Mouse (Mus musculus) CH12.LX (cell line): Measurements from ENCODE around the gene G430095P16Rik. TPM values are rescaled to one million over a fixed set of nuclear protein-coding genes. Genes with fewer than 3 reads are reported as not detected.
A peak's percentile ranks its signal among the peaks of the same experiment; 100 is the strongest.

ENCODE experiments used
- DNase-seq: peaks from one replicate; pipeline ENCODE4 v3.0.0-alpha.2; 2013; ENCODE audit errors: extremely low read depth
- H3K27ac ChIP-seq: 2 replicates; pipeline ENCODE4 v1.5.1; 2012; ENCODE audit warnings: low read depth, mild to moderate bottlenecking, control low read depth, moderate library complexity; ENCODE audit not compliant: insufficient read depth
- H3K27me3 ChIP-seq: replicated peaks from 2 replicates; pipeline ENCODE3; 2012; ENCODE audit warnings: inconsistent platforms
- H3K36me3 ChIP-seq, 2 experiments: replicated peaks in 1 of 2; 2 replicates each; pipeline versions ENCODE3 to v1.6.1; 2012; ENCODE audit warnings: inconsistent platforms in 1 of 2, low read length in 1 of 2, mild to moderate bottlenecking in 1 of 2, mixed read lengths in 1 of 2, moderate library complexity in 1 of 2; ENCODE audit not compliant: control insufficient read depth in 1 of 2, insufficient read depth in 1 of 2
- H3K4me1 ChIP-seq, 2 experiments: 2 replicates each; pipeline ENCODE4 v1.6.1; 2012; ENCODE audit warnings: inconsistent platforms in 1 of 2, moderate library complexity in 1 of 2; ENCODE audit not compliant: insufficient read depth in 2 of 2, control insufficient read depth in 1 of 2
- H3K4me2 ChIP-seq: 2 replicates; pipeline ENCODE4 v1.6.1; 2012; ENCODE audit warnings: low read depth, mild to moderate bottlenecking, control low read depth; ENCODE audit not compliant: poor library complexity, insufficient read depth, severe bottlenecking
- H3K4me3 ChIP-seq, 3 experiments: fragments of 150-350 bp in 1 of 3; sonication (generic) in 1 of 3; replicated peaks in 1 of 3; 2 replicates each; pipeline versions ENCODE3 to v1.5.1; 2011 to 2012; ENCODE audit warnings: low read depth in 2 of 3, low read length in 2 of 3, mild to moderate bottlenecking in 2 of 3, moderate library complexity in 2 of 3, control low read depth in 1 of 3, improper control_type of control experiment in 1 of 3, inconsistent platforms in 1 of 3, mixed read lengths in 1 of 3; ENCODE audit not compliant: poor library complexity in 1 of 3
- H3K79me2 ChIP-seq: replicated peaks from 2 replicates; pipeline ENCODE4 v1.6.1; 2012; ENCODE audit warnings: mild to moderate bottlenecking, moderate library complexity; ENCODE audit not compliant: control insufficient read depth, poor library complexity, insufficient read depth, severe bottlenecking; ENCODE audit errors: extremely low read depth
- H3K9ac ChIP-seq: 2 replicates; pipeline ENCODE4 v1.6.1; 2012; ENCODE audit warnings: low read depth, mild to moderate bottlenecking, control low read depth, moderate library complexity; ENCODE audit not compliant: insufficient read depth
- H3K9me3 ChIP-seq: replicated peaks from 2 replicates; pipeline ENCODE3; 2012; ENCODE audit warnings: low read length, inconsistent platforms, mixed read lengths
- E2F4 ChIP-seq: IDR thresholded peaks from 2 replicates; pipeline ENCODE4 v1.6.1; 2011; ENCODE audit warnings: low read depth, low read length, improper control_type of control experiment; ENCODE audit not compliant: insufficient replicate concordance
- ELF1 ChIP-seq: IDR thresholded peaks from 2 replicates; pipeline ENCODE4 v1.6.1; 2014; ENCODE audit warnings: low read depth, mild to moderate bottlenecking, inconsistent platforms, low read length, improper control_type of control experiment
- ETS1 ChIP-seq: conservative IDR thresholded peaks from 2 replicates; pipeline ENCODE4 v1.6.1; 2012; ENCODE audit warnings: low read depth, mild to moderate bottlenecking, inconsistent platforms, low read length, improper control_type of control experiment, moderate library complexity
- GABPA ChIP-seq: IDR thresholded peaks from 2 replicates; pipeline ENCODE4 v1.6.1; 2012; ENCODE audit warnings: low read depth, low read length, improper control_type of control experiment, inconsistent platforms; ENCODE audit not compliant: insufficient replicate concordance
- HCFC1 ChIP-seq: IDR thresholded peaks from 2 replicates; pipeline ENCODE4 v1.6.1; 2012; ENCODE audit warnings: low read depth, mild to moderate bottlenecking, inconsistent platforms, low read length, improper control_type of control experiment
- IRF4 ChIP-seq: IDR thresholded peaks from 2 replicates; pipeline ENCODE4 v1.6.1; 2014; ENCODE audit warnings: low read depth, mild to moderate bottlenecking, inconsistent platforms, low read length, improper control_type of control experiment
- JUND ChIP-seq: conservative IDR thresholded peaks from 2 replicates; pipeline ENCODE4 v1.6.1; 2011; ENCODE audit warnings: low read depth, low read length, improper control_type of control experiment
- MXI1 ChIP-seq: IDR thresholded peaks from 2 replicates; pipeline ENCODE4 v1.6.1; 2011; ENCODE audit warnings: mild to moderate bottlenecking, low read depth, low read length, improper control_type of control experiment
- MYC ChIP-seq: IDR thresholded peaks from 2 replicates; pipeline ENCODE4 v1.6.1; 2011; ENCODE audit warnings: low read depth, mild to moderate bottlenecking, improper control_type of control experiment, low read length
- NRF1 ChIP-seq: IDR thresholded peaks from 2 replicates; pipeline ENCODE4 v1.6.1; 2014; ENCODE audit warnings: low read depth, mild to moderate bottlenecking, inconsistent platforms, low read length, improper control_type of control experiment, moderate library complexity
- PAX5 ChIP-seq: IDR thresholded peaks from 2 replicates; pipeline ENCODE4 v1.6.1; 2012; ENCODE audit warnings: low read length, inconsistent platforms, mixed read lengths
- POLR2A ChIP-seq: IDR thresholded peaks from 2 replicates; pipeline ENCODE4 v1.6.1; 2011; ENCODE audit warnings: low read depth, mild to moderate bottlenecking, improper control_type of control experiment, low read length
- RAD21 ChIP-seq: IDR thresholded peaks from 2 replicates; pipeline ENCODE4 v1.6.1; 2011; ENCODE audit warnings: low read depth, mild to moderate bottlenecking, low read length, improper control_type of control experiment, moderate library complexity
- SMC3 ChIP-seq: IDR thresholded peaks from 2 replicates; pipeline ENCODE4 v1.6.1; 2011; ENCODE audit warnings: low read depth, low read length, improper control_type of control experiment
- TBP ChIP-seq: conservative IDR thresholded peaks from 2 replicates; pipeline ENCODE4 v1.6.1; 2011; ENCODE audit warnings: low read depth, low read length, improper control_type of control experiment
- USF1 ChIP-seq: IDR thresholded peaks from 2 replicates; pipeline ENCODE4 v1.6.1; 2014; ENCODE audit warnings: low read depth, mild to moderate bottlenecking, inconsistent platforms, low read length, improper control_type of control experiment
- ZMIZ1 ChIP-seq: IDR thresholded peaks from 2 replicates; pipeline ENCODE4 v1.6.1; 2012; ENCODE audit warnings: low read depth, mild to moderate bottlenecking, inconsistent platforms, low read length, improper control_type of control experiment
- dilution Hi-C: fragments of 300-500 bp; cut with MboI; formaldehyde crosslinking; loops from 2 replicates; pipeline ENCODE4 v1.14.3; 2020; ENCODE audit warnings: low sequenced_read_pairs; ENCODE audit not compliant: extremely low pct_unique_long_range_greater_than_20kb, extremely low pct_ligation_motif_present
- in situ Hi-C: fragments of 300-500 bp; cut with MboI; formaldehyde crosslinking; loops from 3 replicates; pipeline ENCODE4 v1.14.3; 2019; ENCODE audit warnings: low sequenced_read_pairs, low pct_ligation_motif_present, low pct_unique_long_range_greater_than_20kb, mixed read lengths
- polyA plus RNA-seq: library from polyadenylated mRNA; unstranded; fragments of >175 nt; gene quantifications from 2 replicates; pipeline ENCODE4 v1.2.1, GENCODE M21; 2012; ENCODE audit warnings: low read depth; ENCODE audit not compliant: insufficient read length
- total RNA-seq, 2 experiments: library from RNA; depleted of rRNA; stranded (reverse); fragments of 300-350 nt in 1 of 2; fragments of >200 nt in 1 of 2; gene quantifications; 2 replicates each; pipeline ENCODE4 v1.2.3; 2012 to 2014

G430095P16Rik gene
- total and polyA plus RNA-seq, 3 experiments, result 0.17 TPM; not detected in 2

DNA sequence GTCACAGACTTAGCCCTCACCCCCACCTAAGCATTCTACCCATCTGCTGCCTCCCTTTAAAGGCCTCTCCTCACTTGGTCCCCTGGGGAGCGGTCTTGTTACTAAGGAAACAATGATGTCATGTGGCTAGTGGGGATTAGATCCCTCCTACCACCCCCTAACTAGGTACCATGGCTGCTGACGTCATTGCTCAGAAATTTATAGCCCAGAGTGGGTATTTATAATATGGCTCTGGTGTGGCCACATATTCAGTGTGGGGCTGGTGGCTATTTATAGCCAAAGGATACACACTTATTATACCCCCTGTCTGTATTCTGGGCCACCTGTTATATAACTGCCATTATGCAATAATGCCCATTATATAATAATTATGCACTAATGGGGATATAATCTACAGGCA is 38.1 kb downstream of the G430095P16Rik start:
- H3K27ac ChIP-seq, result no peak overlapping the region
- no peak overlapping the region for H3K9ac ChIP-seq
- H3K4me2 ChIP-seq, result no peak overlapping the region
- no peaks in the 10 kb centered on the region for H3K79me2 ChIP-seq
- no peak overlapping the region for H3K4me3 ChIP-seq
- in situ Hi-C loops (no loop called here), dilution Hi-C loops (no loop called here)
- no peaks in the 10 kb centered on the region for H3K9me3 ChIP-seq
- peaks cover 75% of the 10 kb centered on the region for H3K27me3 ChIP-seq
- TF ChIP-seq NRF1 (no peak), PAX5 (no peak), SMC3 (no peak), POLR2A (no peak), GABPA (no peak), IRF4 (no peak), RAD21 (no peak), ZMIZ1 (no peak), HCFC1 (no peak), ELF1 (no peak), JUND (no peak), ETS1 (no peak)
- TF ChIP-seq, all 38 proteins: peak for 0
- Histone ChIP-seq H3K36me3 (no peaks in the 10 kb centered on the region), H3K4me1 (peaks cover 5 to 8% of the 10 kb centered on the region in 2 experiments)
- DNase-seq, result peak; percentile 17

DNA sequence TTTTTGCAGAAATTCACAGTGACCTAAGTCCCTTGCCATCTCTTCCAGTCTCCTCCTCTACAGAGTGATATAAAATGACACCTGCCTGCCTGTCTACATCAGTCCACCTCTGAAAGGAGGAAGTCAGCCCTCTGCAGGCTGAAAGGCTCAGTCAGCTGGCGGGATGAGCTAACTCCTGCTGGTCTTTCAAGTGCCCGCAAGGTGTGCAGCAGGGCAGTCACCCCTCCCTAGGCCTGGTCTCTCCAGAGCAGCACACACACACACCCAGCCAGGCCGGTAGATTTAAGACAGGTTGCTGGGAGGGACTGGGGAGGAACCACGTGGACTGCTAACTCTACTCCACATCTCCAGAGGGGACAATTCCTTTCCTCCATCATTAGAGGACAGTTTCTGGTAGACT is 41.3 kb downstream of the G430095P16Rik start:
- in situ Hi-C loops (no loop called here), dilution Hi-C loops (no loop called here)
- Histone ChIP-seq H3K27me3 (peaks cover 84% of the 10 kb centered on the region), H3K9me3 (no peaks in the 10 kb centered on the region), H3K4me3 (no peak overlapping the region), H3K79me2 (no peaks in the 10 kb centered on the region), H3K4me1 (peaks cover 5 to 8% of the 10 kb centered on the region in 2 experiments), H3K9ac (no peak overlapping the region), H3K36me3 (no peaks in the 10 kb centered on the region), H3K27ac (no peak overlapping the region), H3K4me2 (no peak overlapping the region)
- DNase-seq, result no peak
- TF ChIP-seq MXI1 (no peak), MYC (no peak), TBP (no peak), SMC3 (no peak), E2F4 (no peak), PAX5 (no peak), USF1 (no peak)
